Mouse (Mus musculus) cortical plate, adult 2 months (tissue): Measurements from ENCODE around the gene Hook2.

ENCODE experiments used
- CTCF ChIP-seq: fragments of 200-500 bp; IDR thresholded peaks from 2 replicates; pipeline ENCODE4 v1.5.1; 2011; ENCODE audit warnings: mild to moderate bottlenecking, control low read depth, low read length; ENCODE audit not compliant: insufficient read depth; ENCODE audit errors: extremely low read depth
- POLR2A ChIP-seq: fragments of 200-500 bp; IDR thresholded peaks from 2 replicates; pipeline ENCODE4 v1.6.1; 2011; ENCODE audit warnings: mild to moderate bottlenecking, low read length, control low read depth; ENCODE audit not compliant: insufficient read depth; ENCODE audit errors: extremely low read depth

- TF ChIP-seq CTCF (no peak), POLR2A (no peak)
These were observed 22.7 kb upstream of the Hook2 start for GRCm38 (mm10) chr8:84967532-84968304.
